Mouse (Mus musculus): ENCODE results near the gene St13. TPM values are rescaled to one million over a fixed set of nuclear protein-coding genes. Genes with fewer than 3 reads are reported as not detected.
A peak's percentile ranks its signal among the peaks of the same experiment; 100 is the strongest.

The St13 gene
- polyA plus RNA-seq, 1 experiment from 2014 or later = 471 TPM

- TF ChIP-seq CTCF (IDR thresholded peaks at IDR 0.05) = no peak
- ChIA-PET POLR2A (no interaction called here), CTCF (interaction anchor here (2.1 kb wide), 1 partner anchor 10 kb away, joined by 5 read pairs; no protein-coding TSS in a partner anchor)
- in situ Hi-C loops (cut with MboI; ENCODE audit: low pct_unique_long_range_greater_than_20kb) = no loop called here
- ATAC-seq (no peak), DNase-seq (ENCODE audit: low read depth, low spot score) (no peak)
- H3K27me3 ChIP-seq = no peaks in the 10 kb centered on the region
Measured at GRCm38 (mm10) chr15:81366241-81366640, 33.6 kb downstream of the St13 start.

GRCm38 (mm10) chr15:81365246-81365645, 34.6 kb downstream of the St13 start:
- no peaks in the 10 kb centered on the region for H3K27me3 ChIP-seq
- DNase-seq (ENCODE audit: low read depth, low spot score) = no peak
- ChIA-PET CTCF (interaction anchor here (0.7 to 2.1 kb wide), 3 partner anchors 9 to 28 kb away, joined by 3 to 5 read pairs (median 3); no protein-coding TSS in a partner anchor), POLR2A (no interaction called here)
- in situ Hi-C loops (cut with MboI; ENCODE audit: low pct_unique_long_range_greater_than_20kb) = no loop called here
- no peak for ATAC-seq
- no peak for TF ChIP-seq CTCF (IDR thresholded peaks at IDR 0.05)

GRCm38 (mm10) chr15:81364271-81364670, 35.6 kb downstream of the St13 start:
- POLR2A ChIA-PET = interaction anchor here (0.6 kb wide), 3 partner anchors 47 to 156 kb away, joined by 4 to 5 read pairs (median 4); no protein-coding TSS in a partner anchor
- DNase-seq (ENCODE audit: low read depth, low spot score) (no peak), ATAC-seq (no peak)
- no peaks in the 10 kb centered on the region for H3K27me3 ChIP-seq
- in situ Hi-C loops (cut with MboI; ENCODE audit: low pct_unique_long_range_greater_than_20kb) = no loop called here
- CTCF ChIA-PET = interaction anchor here (1.1 to 2.1 kb wide), 2 partner anchors 9 to 29 kb away, joined by 3 to 5 read pairs; no protein-coding TSS in a partner anchor
- TF ChIP-seq CTCF (IDR thresholded peaks at IDR 0.05) = no peak

- in situ Hi-C loops (cut with MboI; ENCODE audit: low pct_unique_long_range_greater_than_20kb) = no loop called here
- ChIA-PET CTCF (no interaction called here), POLR2A (no interaction called here)
- no peak for DNase-seq (ENCODE audit: low read depth, low spot score)
- no peak for ATAC-seq
- no peak for TF ChIP-seq CTCF (IDR thresholded peaks at IDR 0.05)
- no peaks in the 10 kb centered on the region for H3K27me3 ChIP-seq
Measured at GRCm38 (mm10) chr15:81362501-81362900, 37.4 kb downstream of the St13 start.

GRCm38 (mm10) chr15:81361417-81362015, 38.4 kb downstream of the St13 start:
- POLR2A ChIA-PET = no interaction called here
- no peak for ATAC-seq

GRCm38 (mm10) chr15:81361022-81361404, 38.9 kb downstream of the St13 start:
- DNase-seq (ENCODE audit: low read depth, low spot score) (no peak), ATAC-seq (peak; percentile 40)
- H3K27me3 ChIP-seq = no peaks in the 10 kb centered on the region
- in situ Hi-C loops (cut with MboI; ENCODE audit: low pct_unique_long_range_greater_than_20kb) = no loop called here
- POLR2A ChIA-PET = no interaction called here
- CTCF ChIA-PET = no interaction called here
- TF ChIP-seq CTCF (IDR thresholded peaks at IDR 0.05) = no peak

More at GRCm38 (mm10) chr15:81361417-81362015, 38.4 kb downstream of the St13 start:
- in situ Hi-C loops (cut with MboI; ENCODE audit: low pct_unique_long_range_greater_than_20kb) = no loop called here
- no peak for TF ChIP-seq CTCF (IDR thresholded peaks at IDR 0.05)
- no peak for DNase-seq (ENCODE audit: low read depth, low spot score)
- CTCF ChIA-PET = no interaction called here
- no peaks in the 10 kb centered on the region for H3K27me3 ChIP-seq

GRCm38 (mm10) chr15:81360345-81361021, 39.4 kb downstream of the St13 start, which contains the start of gene Slc25a17:
TSS of gene Slc25a17 (minus strand) at chr15:81360812.
- CTCF ChIA-PET = no interaction called here
- ATAC-seq (peak; percentile 87), DNase-seq (ENCODE audit: low read depth, low spot score) (peak; percentile 79)
- in situ Hi-C loops (cut with MboI; ENCODE audit: low pct_unique_long_range_greater_than_20kb) = no loop called here
- POLR2A ChIA-PET = interaction anchor here (0.5 to 1.0 kb wide), 2 partner anchors 11 to 161 kb away, joined by 3 to 4 read pairs; no protein-coding TSS in a partner anchor
- no peaks in the 10 kb centered on the region for H3K27me3 ChIP-seq
- TF ChIP-seq CTCF (IDR thresholded peaks at IDR 0.05) = no peak

GRCm38 (mm10) chr15:81359421-81359820, 40.5 kb downstream of the St13 start:
- in situ Hi-C loops (cut with MboI; ENCODE audit: low pct_unique_long_range_greater_than_20kb) = no loop called here
- DNase-seq (ENCODE audit: low read depth, low spot score) (no peak), ATAC-seq (no peak)
- POLR2A ChIA-PET = interaction anchor here (0.6 to 1.0 kb wide), 2 partner anchors 10 to 464 kb away, joined by 3 read pairs; no protein-coding TSS in a partner anchor
- no peak for TF ChIP-seq CTCF (IDR thresholded peaks at IDR 0.05)
- CTCF ChIA-PET = no interaction called here
- no peaks in the 10 kb centered on the region for H3K27me3 ChIP-seq

- ATAC-seq (no peak), DNase-seq (ENCODE audit: low read depth, low spot score) (no peak)
- ChIA-PET POLR2A (interaction anchor here (0.6 kb wide), 1 partner anchor 465 kb away, joined by 3 read pairs; no protein-coding TSS in a partner anchor), CTCF (no interaction called here)
- H3K27me3 ChIP-seq = no peaks in the 10 kb centered on the region
- in situ Hi-C loops (cut with MboI; ENCODE audit: low pct_unique_long_range_greater_than_20kb) = no loop called here
- no peak for TF ChIP-seq CTCF (IDR thresholded peaks at IDR 0.05)
Measured at GRCm38 (mm10) chr15:81358943-81359342, 40.9 kb downstream of the St13 start.

- TF ChIP-seq CTCF (IDR thresholded peaks at IDR 0.05) = no peak
- H3K27me3 ChIP-seq = no peaks in the 10 kb centered on the region
- POLR2A ChIA-PET = no interaction called here
- in situ Hi-C loops (cut with MboI; ENCODE audit: low pct_unique_long_range_greater_than_20kb) = no loop called here
- CTCF ChIA-PET = interaction anchor here (1.6 kb wide), 1 partner anchor 26 kb away, joined by 3 read pairs; no protein-coding TSS in a partner anchor
- no peak for ATAC-seq
- DNase-seq (ENCODE audit: low read depth, low spot score) = no peak
Measured at GRCm38 (mm10) chr15:81356946-81357345, 42.9 kb downstream of the St13 start.

Data from Patski (cell line).